Mouse (Mus musculus): Measurements from ENCODE around the gene Naxe.

GRCm38 (mm10) chr3:88074766-88075165 is 16.5 kb upstream of the Naxe start:
- TF ChIP-seq POLR2A (IDR thresholded peaks at IDR 0.05; ENCODE audit: control insufficient read depth, extremely low read depth, insufficient read depth, low read length, poor library complexity): no peak
- TF ChIP-seq CTCF (IDR thresholded peaks at IDR 0.05; ENCODE audit: borderline replicate concordance, control insufficient read depth, extremely low read depth, insufficient read depth, low read length, poor library complexity): no peak
